Mouse (Mus musculus) thymus, adult 18-20 months (tissue): ENCODE results near the gene Rae1.
A peak's percentile ranks its signal among the peaks of the same experiment; 100 is the strongest.

ENCODE experiments used
- DNase-seq, 2 experiments: peaks; one replicate each; pipeline ENCODE4 v3.0.0; 2022; ENCODE audit warnings: mixed read lengths in 2 of 2

Gene Rae1

GRCm38 (mm10) chr2:172996207-172996606, 3.7 kb upstream of the Rae1 start:
- peak; percentile 56 to 64 for DNase-seq

- DNase-seq, result no peak
Observed at GRCm38 (mm10) chr2:172997748-172998147, 2.2 kb upstream of the Rae1 start.

- no peak for DNase-seq
Observed at GRCm38 (mm10) chr2:172998478-172998877, 1.4 kb upstream of the Rae1 start.

- DNase-seq, result no peak
Observed at GRCm38 (mm10) chr2:173000285-173000652, 352 bp downstream of the Rae1 start.

- no peak for DNase-seq
Observed at GRCm38 (mm10) chr2:173000921-173001320, 1.0 kb downstream of the Rae1 start.

GRCm38 (mm10) chr2:173003737-173004136, 3.8 kb downstream of the Rae1 start:
- DNase-seq, result no peak

GRCm38 (mm10) chr2:173010220-173010717, 10.4 kb downstream of the Rae1 start:
- no peak for DNase-seq

- DNase-seq, result no peak
Observed at GRCm38 (mm10) chr2:173011440-173011839, 11.5 kb downstream of the Rae1 start.

GRCm38 (mm10) chr2:173014741-173015287, 14.9 kb downstream of the Rae1 start:
- DNase-seq, result no peak

GRCm38 (mm10) chr2:173017940-173018339, 18.0 kb downstream of the Rae1 start:
- peak in 1 of 2 experiments; percentile 45 for DNase-seq

- peak in 1 of 2 experiments; percentile 34 for DNase-seq
Observed at GRCm38 (mm10) chr2:173018618-173019017, 18.7 kb downstream of the Rae1 start.

GRCm38 (mm10) chr2:173019322-173019721, 19.4 kb downstream of the Rae1 start:
- DNase-seq, result peak in 1 of 2 experiments; percentile 61

- peak; percentile 90 to 91 for DNase-seq
Observed at GRCm38 (mm10) chr2:173019790-173020189, 19.9 kb downstream of the Rae1 start.

GRCm38 (mm10) chr2:173020430-173020829, 20.5 kb downstream of the Rae1 start, which contains the start of gene Rbm38:
Gene Rbm38, plus strand, starts transcription at chr2:173020498.
- peak in 1 of 2 experiments; percentile 18 for DNase-seq

GRCm38 (mm10) chr2:173021633-173022055, 21.7 kb downstream of the Rae1 start:
- peak; percentile 86 to 91 for DNase-seq

GRCm38 (mm10) chr2:173022056-173022681, 22.3 kb downstream of the Rae1 start:
- peak; percentile 53 to 71 for DNase-seq

GRCm38 (mm10) chr2:173022813-173023212, 22.9 kb downstream of the Rae1 start:
- peak in 1 of 2 experiments; percentile 23 for DNase-seq

- DNase-seq, result peak in 1 of 2 experiments; percentile 59
Observed at GRCm38 (mm10) chr2:173023371-173023851, 23.5 kb downstream of the Rae1 start.

GRCm38 (mm10) chr2:173023966-173024365, 24.0 kb downstream of the Rae1 start:
- peak in 1 of 2 experiments; percentile 22 for DNase-seq

- DNase-seq, result peak in 1 of 2 experiments; percentile 9
Observed at GRCm38 (mm10) chr2:173024392-173024791, 24.5 kb downstream of the Rae1 start.

- peak in 1 of 2 experiments; percentile 9 for DNase-seq
Observed at GRCm38 (mm10) chr2:173024938-173025337, 25.0 kb downstream of the Rae1 start.

GRCm38 (mm10) chr2:173026286-173026685, 26.4 kb downstream of the Rae1 start:
- DNase-seq, result no peak

- peak; percentile 81 to 91 for DNase-seq
Observed at GRCm38 (mm10) chr2:173026688-173027131, 26.8 kb downstream of the Rae1 start.
